Mouse (Mus musculus) erythroblast, embryonic 14.5 days (primary cell): Measurements from ENCODE around the gene Gm26558.

Source experiments
- GATA1 ChIP-seq: IDR thresholded peaks from 2 replicates; pipeline ENCODE4 v1.6.1; 2012; ENCODE audit warnings: low read length, inconsistent platforms, mixed read lengths
- TAL1 ChIP-seq: IDR thresholded peaks from 3 replicates; pipeline ENCODE4 v1.6.1; 2012; ENCODE audit warnings: low read length, inconsistent platforms, mixed read lengths

DNA sequence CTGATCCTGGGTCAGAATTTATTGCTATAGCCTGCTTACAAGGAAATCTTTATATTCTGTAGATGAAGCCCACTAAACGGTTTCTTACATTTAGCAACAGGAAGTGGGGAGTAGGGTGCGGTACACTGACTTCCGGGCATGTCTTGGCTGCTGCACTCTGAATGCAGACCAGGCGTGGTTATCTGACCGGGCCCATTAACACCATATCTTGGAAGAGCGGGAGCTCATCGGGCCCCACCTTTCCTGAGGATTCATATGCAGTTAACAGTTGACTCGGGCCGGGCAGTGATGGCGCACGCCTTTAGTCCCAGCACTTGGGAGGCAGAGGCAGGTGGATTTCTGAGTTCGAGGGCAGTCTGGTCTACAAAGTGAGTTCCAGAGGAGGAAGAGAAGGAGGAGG is 33.5 kb downstream of the Gm26558 start:
- TF ChIP-seq GATA1: no peak
- TF ChIP-seq TAL1: no peak
